Mouse (Mus musculus) lung, postnatal 0 days (tissue): Measurements from ENCODE around the gene Lrp2bp. TPM values are rescaled to one million over a fixed set of nuclear protein-coding genes. Genes with fewer than 3 reads are reported as not detected.

Experiments used
- ATAC-seq: fragments of 200-750 bp; cut with Nextera tagmentation; 2 replicates; pipeline ENCODE4 v1.8.0; 2017; ENCODE audit warnings: moderate library complexity
- DNase-seq: peaks from one replicate; pipeline ENCODE4 v3.0.0-alpha.2; 2016; ENCODE audit warnings: low spot score
- H3K27ac ChIP-seq: fragments of 300-500 bp; sonication (generic); 2 replicates; pipeline ENCODE4 v1.5.1; 2014; ENCODE audit warnings: antibody characterized with exemption, mild to moderate bottlenecking, low read length, mixed read lengths
- H3K27me3 ChIP-seq: fragments of 300-500 bp; sonication (generic); replicated peaks from 2 replicates; pipeline ENCODE4 v1.6.1; 2014; ENCODE audit warnings: low read length, mixed read lengths; ENCODE audit not compliant: insufficient read depth
- H3K36me3 ChIP-seq: fragments of 300-500 bp; sonication (generic); 2 replicates; pipeline ENCODE4 v1.6.1; 2014; ENCODE audit warnings: low read length, mixed read lengths; ENCODE audit not compliant: insufficient read depth
- H3K4me1 ChIP-seq: fragments of 300-500 bp; sonication (generic); 2 replicates; pipeline ENCODE4 v1.6.1; 2014; ENCODE audit warnings: antibody characterized with exemption, low read depth, low read length, mixed read lengths; ENCODE audit not compliant: insufficient read depth
- H3K4me2 ChIP-seq: fragments of 300-500 bp; sonication (generic); replicated peaks from 2 replicates; pipeline ENCODE4 v1.6.1; 2014; ENCODE audit warnings: low read depth, mild to moderate bottlenecking, low read length, moderate library complexity, mixed read lengths
- H3K4me3 ChIP-seq: fragments of 300-500 bp; sonication (generic); 2 replicates; pipeline ENCODE4 v1.5.1; 2014; ENCODE audit warnings: low read depth, low read length
- H3K9ac ChIP-seq: fragments of 300-500 bp; sonication (generic); replicated peaks from 2 replicates; pipeline ENCODE4 v1.6.1; 2014; ENCODE audit warnings: low read depth, mild to moderate bottlenecking
- H3K9me3 ChIP-seq: fragments of 300-500 bp; sonication (generic); 2 replicates; pipeline ENCODE4 v1.6.1; 2016; ENCODE audit warnings: low read length, mixed read lengths
- CTCF ChIP-seq: IDR thresholded peaks from 2 replicates; pipeline ENCODE4 v1.5.1; 2016; ENCODE audit warnings: antibody characterized with exemption, mild to moderate bottlenecking
- EP300 ChIP-seq: IDR thresholded peaks from 2 replicates; pipeline ENCODE4 v1.6.1; 2016; ENCODE audit warnings: antibody characterized with exemption, mild to moderate bottlenecking, control low read depth
- WGBS: fragments of 180-500 bp; shearing (Covaris S2); extraction: QIAGEN DNeasy Blood & Tissue Kit; methylation state at CpG from one replicate; pipeline ENCODE4 v1.1.7; 2014; 5-methylcytosine and 5-hydroxymethylcytosine counted together
- polyA plus RNA-seq: library from polyadenylated mRNA; unstranded; fragments of >200 nt; fragmentation: Nextera tagmentation; extraction: Ambion mirVana; gene quantifications from 2 replicates; pipeline ENCODE4 v1.2.1, GENCODE M21; 2015

Gene Lrp2bp
- polyA plus RNA-seq, result 0.76 and 0.91 TPM in 2 replicates

DNA sequence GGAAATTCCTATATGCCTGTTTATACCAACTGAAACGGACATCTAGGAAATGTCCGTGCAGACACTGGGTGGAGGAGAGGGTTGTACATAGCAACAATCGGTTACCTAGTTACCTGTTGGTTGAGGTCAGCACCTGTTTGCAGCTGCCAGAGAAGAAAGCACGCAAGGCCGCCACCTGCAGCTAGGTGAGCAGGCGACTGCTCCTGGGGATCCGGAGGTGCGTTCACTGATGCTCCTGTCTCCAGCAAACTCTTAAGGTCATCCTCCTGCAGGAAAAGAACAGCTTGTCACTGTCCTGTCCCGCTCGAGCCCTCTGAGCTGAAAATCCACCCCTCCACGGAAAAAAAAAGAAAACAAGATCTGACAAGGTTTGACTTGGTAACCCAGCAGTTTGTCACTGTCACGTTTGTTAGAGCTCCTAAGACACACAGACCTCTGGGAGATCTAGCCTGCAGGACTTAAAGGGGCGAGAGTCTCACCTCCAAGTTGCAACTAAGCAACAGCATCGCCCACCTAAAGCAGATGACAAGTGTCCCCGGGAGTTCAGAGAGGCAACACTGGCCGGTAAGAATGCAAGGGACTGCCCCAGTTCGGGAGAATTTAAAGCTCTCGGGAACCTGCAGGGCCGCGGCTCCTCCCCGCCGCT lies at the start of gene Lrp2bp:
Gene Lrp2bp, plus strand, starts transcription at position 166 of the 646 bp plus-strand sequence.
- 0 out of 2 replicates have a peak, but pooled peaks cover 4% of the 10 kb centered on the region for H3K36me3 ChIP-seq
- H3K27me3 ChIP-seq, result no peaks in the 10 kb centered on the region
- TF ChIP-seq CTCF (peak; percentile 45; the same call in 1 of the 2 replicates), EP300 (no peak)
- ATAC-seq (peak; percentile 31), DNase-seq (peak; percentile 73)
- peak within 1 kb of the TSS; percentile 94 for H3K27ac ChIP-seq
- peak within 1 kb of the TSS; percentile 53 for H3K4me3 ChIP-seq
- H3K4me2 ChIP-seq, result peak within 1 kb of the TSS; percentile 85
- peak within 1 kb of the TSS; percentile 71 for H3K9ac ChIP-seq
- peaks cover 9% of the 10 kb centered on the region for H3K4me1 ChIP-seq
- no peaks in the 10 kb centered on the region for H3K9me3 ChIP-seq
- 1% methylated on average over 22 of the region's 22 CpGs for WGBS

DNA sequence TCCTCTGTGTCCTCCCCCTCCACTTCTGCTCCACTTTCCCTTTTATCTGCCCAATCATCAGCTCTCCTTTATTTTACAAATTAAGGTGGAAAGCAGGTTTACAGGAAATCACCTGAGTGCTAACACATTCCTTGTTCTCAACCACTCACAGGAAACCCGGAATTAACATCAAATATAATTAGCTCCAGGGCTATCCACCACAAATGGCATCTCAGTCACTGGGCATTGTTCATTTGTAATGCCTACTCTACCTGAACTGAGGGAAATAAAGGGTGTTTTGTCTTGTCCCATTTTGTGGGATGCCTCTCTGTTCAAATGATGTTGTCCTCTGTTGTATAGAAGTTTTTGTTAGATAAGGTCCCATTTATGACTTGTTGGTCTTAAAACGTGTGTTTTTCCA lies 48.5 kb upstream of the Lrp2bp start:
- Histone ChIP-seq H3K27me3 (no peaks in the 10 kb centered on the region), H3K36me3 (no peaks in the 10 kb centered on the region), H3K9ac (no peak overlapping the region), H3K4me2 (no peak overlapping the region), H3K27ac (no peak overlapping the region), H3K4me3 (no peak overlapping the region), H3K4me1 (no peaks in the 10 kb centered on the region), H3K9me3 (no peaks in the 10 kb centered on the region)
- WGBS, result 61% methylated on average over 2 of the region's 2 CpGs
- ATAC-seq (no peak), DNase-seq (no peak)
- no peak for TF ChIP-seq EP300

DNA sequence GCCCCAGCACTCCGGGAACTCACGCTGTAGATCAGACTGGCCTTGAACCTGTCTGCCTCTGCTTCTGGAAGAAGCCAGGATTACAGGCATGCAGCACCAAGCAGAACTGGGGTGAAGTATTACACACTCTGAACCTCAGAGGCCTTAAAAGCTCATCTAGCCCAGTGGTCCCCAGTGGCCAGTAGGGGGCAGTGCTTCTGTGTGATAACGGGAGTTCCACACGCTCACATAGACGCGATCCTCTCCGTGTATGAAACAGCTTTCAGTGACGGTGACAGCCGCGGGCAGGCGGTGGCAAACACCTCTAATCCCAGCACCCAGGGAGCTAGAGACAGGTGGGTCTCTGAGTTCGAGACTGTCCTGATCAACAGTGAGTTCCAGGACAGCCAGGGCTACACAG lies 28.2 kb upstream of the Lrp2bp start:
- Histone ChIP-seq H3K27me3 (no peaks in the 10 kb centered on the region), H3K36me3 (no peaks in the 10 kb centered on the region), H3K27ac (no peak overlapping the region), H3K4me2 (no peak overlapping the region), H3K4me1 (peaks cover 2% of the 10 kb centered on the region; the same call in 1 of the 2 replicates), H3K9me3 (no peaks in the 10 kb centered on the region), H3K4me3 (no peak overlapping the region), H3K9ac (no peak overlapping the region)
- ATAC-seq (no peak), DNase-seq (no peak)
- TF ChIP-seq EP300, result no peak
- peak; percentile 24 for TF ChIP-seq CTCF
- 93% methylated on average over 12 of the region's 12 CpGs for WGBS

DNA sequence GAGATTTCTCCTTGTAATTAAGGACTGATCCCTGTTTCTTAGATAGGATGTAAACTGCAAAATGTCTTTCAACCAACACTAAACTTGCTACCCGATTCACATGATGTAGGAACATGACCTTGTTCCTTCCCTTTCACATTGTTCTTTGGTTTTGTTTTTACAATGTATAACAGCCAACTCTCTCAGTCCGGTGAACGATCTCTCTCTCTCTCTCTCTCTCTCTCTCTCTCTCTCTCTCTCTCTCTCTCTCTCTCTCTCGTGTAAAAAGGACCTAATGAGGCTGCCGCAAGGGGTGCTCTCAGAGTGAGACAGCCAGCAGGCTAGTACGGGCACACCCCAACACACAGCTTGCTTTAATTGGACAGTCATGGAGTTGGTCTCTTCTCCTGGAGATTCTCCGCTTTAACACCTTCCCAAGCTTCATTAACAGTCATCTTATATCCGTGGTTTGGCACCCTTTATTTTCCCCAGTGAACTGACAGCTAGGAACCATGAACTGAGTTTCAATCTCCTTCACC lies 25.1 kb upstream of the Lrp2bp start:
- peak; percentile 12 for DNase-seq
- no peak for TF ChIP-seq CTCF
- no peaks in the 10 kb centered on the region for H3K27me3 ChIP-seq
- H3K9ac ChIP-seq, result no peak overlapping the region
- ATAC-seq, result no peak
- 0 out of 2 replicates have a peak overlapping the region, but pooled peaks have one; percentile 0 for H3K27ac ChIP-seq
- peaks cover 7% of the 10 kb centered on the region; the same call in 1 of the 2 replicates for H3K4me1 ChIP-seq
- no peaks in the 10 kb centered on the region for H3K9me3 ChIP-seq
- H3K36me3 ChIP-seq, result no peaks in the 10 kb centered on the region
- no peak overlapping the region for H3K4me2 ChIP-seq
- H3K4me3 ChIP-seq, result no peak overlapping the region
- 63% methylated on average over 8 of the region's 8 CpGs for WGBS

DNA sequence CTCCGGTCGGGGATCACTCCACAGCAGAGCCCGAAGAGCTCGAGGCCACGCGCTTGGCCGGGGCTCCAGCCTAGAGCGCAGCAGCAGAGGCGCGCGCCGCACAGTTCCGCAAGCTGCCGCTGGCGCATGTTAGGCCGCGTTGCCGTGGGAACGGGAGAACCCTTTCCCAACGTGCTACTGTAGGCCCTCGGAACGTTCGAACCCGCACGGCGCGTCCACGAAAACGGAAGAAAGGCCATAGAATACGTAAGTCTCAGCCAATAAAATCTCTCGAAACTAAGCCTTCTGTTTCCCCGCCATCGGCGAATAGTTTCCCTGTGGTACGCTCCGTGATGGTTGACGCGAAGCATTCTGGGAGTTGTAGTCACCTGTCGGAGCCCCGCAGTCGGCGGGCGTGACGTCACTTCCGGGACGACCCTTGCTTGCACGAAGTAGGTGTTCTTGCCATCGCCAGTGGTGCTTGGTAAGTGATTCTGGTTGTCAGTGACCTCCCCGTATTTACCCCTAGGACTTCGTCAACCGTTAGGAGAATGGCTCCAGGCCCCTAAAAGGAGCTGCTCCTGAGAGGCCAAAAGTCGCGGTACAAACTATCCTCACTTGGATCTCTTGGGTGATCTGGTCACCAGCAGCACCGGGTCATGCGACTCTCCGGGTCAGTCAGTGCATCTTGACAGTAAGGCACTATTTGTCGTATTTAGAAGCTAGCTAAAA lies 23.8 kb upstream of the Lrp2bp start, which contains the start of the genes 1700029J07Rik and Ufsp2:
Gene 1700029J07Rik, minus strand, starts transcription at position 127 of the 711 bp plus-strand sequence.
Gene Ufsp2, plus strand, starts transcription at position 403 of the 711 bp plus-strand sequence.
- peaks cover 7% of the 10 kb centered on the region; the same call in 1 of the 2 replicates for H3K4me1 ChIP-seq
- TF ChIP-seq CTCF (peak; percentile 66), EP300 (no peak)
- no peaks in the 10 kb centered on the region for H3K9me3 ChIP-seq
- H3K4me2 ChIP-seq, result peak within 1 kb of the TSS; percentile 74
- peak within 1 kb of the TSS; percentile 64 for H3K4me3 ChIP-seq
- no peaks in the 10 kb centered on the region for H3K27me3 ChIP-seq
- peak within 1 kb of the TSS; percentile 37; the same call in 1 of the 2 replicates for H3K9ac ChIP-seq
- ATAC-seq (peak; percentile 98), DNase-seq (peak; percentile 99)
- H3K36me3 ChIP-seq, result no peaks in the 10 kb centered on the region
- 2% methylated on average over 57 of the region's 57 CpGs for WGBS
- H3K27ac ChIP-seq, result peak within 1 kb of the TSS; percentile 71
